Mouse (Mus musculus) right cerebral cortex, postnatal 14 days (tissue): ENCODE data around the gene Ascl4.

Experiments
- DNase-seq: peaks from one replicate; pipeline ENCODE4 v3.0.0; 2022

Ascl4 gene

GRCm38 (mm10) chr10:85927676-85928445 is at the start of gene Ascl4:
Gene Ascl4 (plus strand): TSS chr10:85927681.
- no peak for DNase-seq

- DNase-seq: no peak
Observed at GRCm38 (mm10) chr10:85879886-85880486, 47.5 kb upstream of the Ascl4 start.

GRCm38 (mm10) chr10:85916498-85917309 is 10.8 kb upstream of the Ascl4 start, which contains the start of gene Prdm4:
Gene Prdm4 (minus strand): TSS chr10:85917142.
- DNase-seq: peak; percentile 97

DNA sequence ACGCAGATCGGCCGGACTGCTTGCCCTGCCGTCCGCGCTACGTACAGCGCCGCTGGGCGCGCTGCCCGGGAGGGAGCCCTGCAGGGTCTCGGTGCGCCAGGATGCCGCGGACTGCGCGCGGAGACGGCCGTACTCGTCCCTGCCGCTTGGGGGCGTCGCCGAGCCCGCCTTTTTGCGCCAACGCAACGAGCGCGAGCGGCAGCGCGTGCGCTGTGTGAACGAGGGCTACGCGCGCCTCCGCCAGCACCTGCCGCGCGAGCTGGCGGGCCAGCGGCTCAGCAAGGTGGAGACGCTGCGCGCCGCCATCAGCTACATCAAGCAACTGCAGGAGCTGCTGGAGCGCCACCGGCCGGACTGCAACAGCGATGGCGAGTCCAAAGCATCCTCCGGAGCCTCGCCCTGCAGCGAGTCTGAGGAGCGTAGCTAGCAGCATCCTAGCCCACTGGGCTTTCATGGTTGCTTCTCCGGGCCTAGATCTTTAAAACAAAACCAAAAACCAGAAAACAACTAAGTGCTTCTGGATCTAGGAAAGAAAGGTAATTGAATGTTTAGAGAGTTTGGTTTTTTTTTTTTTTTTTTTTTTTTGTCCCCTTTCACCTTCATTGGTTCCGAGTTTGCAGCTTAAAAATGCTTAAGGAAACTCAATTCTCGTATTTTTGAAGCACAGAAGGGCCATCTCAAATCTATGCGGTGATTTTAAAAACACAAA is 1.2 kb downstream of the Ascl4 start:
- peak; percentile 68 for DNase-seq

GRCm38 (mm10) chr10:85929208-85929591 is 1.7 kb downstream of the Ascl4 start:
- no peak for DNase-seq

DNA sequence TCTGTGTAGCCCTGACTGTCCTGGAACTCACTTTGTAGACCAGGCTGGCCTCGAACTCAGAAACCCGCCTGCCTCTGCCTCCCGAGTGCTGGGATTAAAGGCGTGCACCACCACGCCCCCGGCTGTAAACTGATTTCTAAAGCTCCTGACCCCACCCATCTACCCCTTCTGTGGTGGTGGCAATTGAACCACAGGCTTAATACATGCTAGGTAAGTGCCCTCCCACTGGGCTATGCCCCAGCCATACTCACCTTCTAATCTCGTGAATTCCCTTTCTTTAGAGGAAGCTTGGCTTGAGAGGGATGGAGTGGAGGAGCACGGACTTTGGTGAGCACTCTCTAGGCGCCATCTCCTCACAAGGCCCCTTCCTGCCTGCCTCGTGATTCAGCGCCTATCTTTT is 2.5 kb downstream of the Ascl4 start:
- DNase-seq: no peak

DNA sequence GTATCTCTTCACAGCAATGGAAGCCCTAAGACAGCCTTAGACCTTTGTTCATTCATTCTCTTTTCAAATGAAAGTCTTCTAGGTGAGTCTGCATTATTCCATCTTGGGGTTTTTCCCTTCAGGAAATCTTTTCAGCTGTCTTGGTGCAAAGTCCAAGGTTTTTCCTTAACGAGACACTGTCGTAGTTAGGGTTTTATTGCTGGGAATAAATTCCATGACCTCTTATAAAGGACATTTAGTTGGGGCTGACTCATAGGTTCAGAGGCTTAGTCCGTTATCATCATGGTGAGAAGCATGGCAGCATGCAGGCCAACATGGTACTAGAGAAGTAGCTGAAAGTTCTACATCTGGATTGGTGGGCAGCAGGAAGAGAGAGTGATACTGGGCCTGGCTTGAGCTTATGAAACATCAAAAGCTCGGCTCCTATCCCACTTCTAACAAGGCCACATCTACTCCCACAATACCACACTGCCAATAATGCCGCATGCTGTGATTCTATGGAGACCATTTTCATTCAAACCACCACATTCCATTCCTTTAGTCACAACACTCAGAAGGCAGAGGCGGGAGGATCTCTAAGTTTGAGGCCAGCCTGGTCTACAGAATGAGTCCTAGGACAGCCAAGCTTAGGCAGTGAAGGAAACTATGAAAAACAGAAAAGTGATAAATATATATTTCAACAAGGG is 8.9 kb downstream of the Ascl4 start:
- no peak for DNase-seq

DNA sequence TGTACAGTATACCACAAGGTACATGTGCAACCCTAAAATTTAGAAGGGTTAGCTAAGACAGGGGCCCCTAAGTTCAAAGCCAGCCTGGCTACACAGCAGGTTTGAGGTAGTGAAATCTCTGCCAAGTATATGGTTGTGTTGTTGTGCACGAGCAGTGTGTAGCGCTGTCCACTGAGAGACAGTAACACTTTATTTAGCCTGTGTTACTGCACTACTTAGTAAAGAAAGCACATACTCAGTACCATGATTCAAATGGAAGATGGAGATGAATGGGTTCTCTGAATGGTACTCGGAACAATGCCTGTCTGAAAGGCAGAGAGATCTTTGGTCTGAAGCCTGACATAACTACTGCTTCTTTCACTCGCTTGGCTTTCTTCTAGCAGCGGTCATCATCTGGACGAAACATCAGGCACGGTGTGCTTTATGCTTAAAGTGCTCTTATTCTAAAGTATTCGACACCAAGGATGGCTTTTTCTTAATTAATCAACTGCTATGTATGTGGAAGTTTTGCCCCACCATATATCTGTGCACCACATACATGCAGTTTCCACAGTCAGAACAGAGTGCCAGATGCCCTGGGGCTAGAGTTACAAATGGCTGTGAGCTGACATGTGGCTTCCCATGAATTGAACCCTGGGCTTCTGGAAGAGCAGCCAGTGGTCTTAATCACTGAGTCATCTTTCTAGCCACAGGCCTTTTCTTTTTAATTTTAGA is 21.2 kb downstream of the Ascl4 start:
- DNase-seq: no peak

GRCm38 (mm10) chr10:85951765-85952443 is 24.4 kb downstream of the Ascl4 start:
- no peak for DNase-seq

DNA sequence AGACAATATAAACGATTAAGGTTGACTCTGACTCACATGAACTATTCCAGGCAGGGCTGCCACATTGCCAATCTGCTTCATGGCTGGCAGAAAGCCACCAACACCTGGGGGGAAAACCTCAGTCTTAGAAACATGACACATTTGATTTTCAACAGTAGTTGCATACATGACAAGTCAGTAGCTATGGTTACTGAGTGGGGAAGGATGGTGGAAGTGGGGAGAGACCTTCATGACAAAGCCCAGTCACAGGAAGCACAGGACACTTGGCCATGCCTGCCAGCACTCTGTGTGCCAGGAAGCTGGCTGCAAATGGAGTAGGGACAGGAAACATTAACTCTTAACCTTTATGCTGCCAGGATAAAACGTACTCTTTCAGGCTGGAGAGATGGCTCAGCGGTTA is 25.9 kb downstream of the Ascl4 start:
- DNase-seq: no peak

DNA sequence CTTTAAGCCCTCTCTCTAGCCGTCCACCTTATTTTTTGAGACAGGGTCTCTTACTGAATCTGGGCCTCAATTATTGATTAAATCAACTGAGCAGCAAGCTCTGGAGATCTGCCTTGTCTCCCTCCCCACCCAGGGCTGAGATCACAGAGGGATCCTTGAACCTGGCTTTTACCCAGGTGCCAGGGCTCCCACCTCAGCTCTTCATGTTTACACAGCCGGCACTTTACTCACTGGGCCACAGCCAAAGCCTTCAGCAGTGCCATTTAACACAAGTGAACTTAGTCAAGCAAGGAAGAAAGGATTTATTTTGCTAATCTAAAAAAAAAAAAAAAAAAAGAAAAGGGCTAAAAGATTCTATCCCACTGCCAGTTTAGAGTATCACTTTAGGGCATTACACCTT is 26.9 kb downstream of the Ascl4 start:
- DNase-seq: no peak

DNA sequence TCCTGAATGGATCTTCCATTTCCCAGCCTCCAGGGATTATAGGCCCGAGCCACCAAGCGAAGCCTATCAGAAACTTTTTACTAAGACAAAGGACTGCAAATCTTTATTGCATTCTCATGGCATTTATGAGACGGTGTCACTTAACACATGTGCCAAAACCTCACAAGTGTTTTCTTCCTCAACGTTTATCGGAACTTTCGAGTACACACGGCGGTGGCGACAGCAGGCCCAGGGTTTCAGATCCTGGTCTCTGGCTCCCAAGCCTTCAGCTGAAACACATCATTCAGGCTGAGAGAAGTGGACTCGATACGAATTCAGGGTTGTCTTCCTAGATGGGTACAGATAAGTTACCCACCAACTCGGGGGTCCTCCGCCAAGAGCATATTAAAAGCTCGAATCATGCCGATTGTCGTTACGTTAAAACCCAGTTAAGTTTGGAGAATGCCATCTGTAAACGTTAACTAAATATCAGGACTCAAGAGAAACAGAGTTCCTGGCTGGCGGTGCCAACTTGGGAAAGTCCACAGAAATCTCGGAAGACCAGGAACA is 29.5 kb downstream of the Ascl4 start:
- DNase-seq: no peak

DNA sequence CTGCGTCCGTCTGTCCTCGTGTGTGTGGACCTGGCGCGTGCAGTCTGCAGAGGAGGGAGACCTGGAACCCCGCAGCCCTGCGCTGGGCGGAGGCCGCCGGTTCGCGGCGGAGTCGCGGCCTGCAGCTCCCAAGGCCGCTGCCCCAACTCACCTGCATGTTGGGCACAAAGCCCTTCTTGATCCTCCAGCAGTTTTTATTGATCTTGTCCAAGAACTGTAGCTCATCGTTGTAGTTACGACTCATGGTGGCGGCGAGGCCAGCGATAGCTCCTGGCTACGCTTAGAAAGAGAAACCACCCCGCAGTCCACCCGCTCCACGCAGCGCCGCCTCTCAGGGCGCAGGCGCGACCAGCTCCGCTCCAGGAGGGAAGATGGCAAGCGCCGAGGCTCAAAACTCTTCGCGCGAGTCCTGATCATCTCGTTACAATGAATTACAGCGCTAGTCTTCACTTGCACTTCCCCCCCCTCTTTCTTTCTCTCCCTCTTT is 30.0 kb downstream of the Ascl4 start, which contains the start of gene Rtcb:
Gene Rtcb, minus strand, starts transcription at position 360 of the 487 bp plus-strand sequence.
- DNase-seq: peak; percentile 99

- DNase-seq: no peak
Observed at GRCm38 (mm10) chr10:85962897-85963296, 35.4 kb downstream of the Ascl4 start.

DNA sequence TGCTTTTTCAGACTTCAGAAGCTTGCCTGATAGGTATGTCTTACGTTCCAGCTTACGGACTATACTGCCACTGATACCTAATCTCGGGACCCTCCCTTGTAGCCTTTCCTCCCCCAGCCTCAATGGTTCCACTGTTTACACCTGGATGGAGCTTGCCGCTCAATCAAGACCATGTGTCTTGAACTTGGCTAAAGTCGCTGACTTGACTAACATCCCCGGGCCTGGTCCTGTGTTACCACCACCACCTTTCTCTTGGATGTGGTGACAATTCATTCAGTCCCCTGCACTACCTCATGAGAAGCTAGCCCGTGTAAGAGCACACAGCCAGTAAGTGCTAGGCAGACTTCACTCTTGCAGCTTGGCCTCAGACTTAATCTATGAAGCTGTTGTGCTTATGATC is 36.8 kb downstream of the Ascl4 start:
- no peak for DNase-seq

GRCm38 (mm10) chr10:85966476-85966875 is 39.0 kb downstream of the Ascl4 start:
- no peak for DNase-seq

GRCm38 (mm10) chr10:85967411-85968156 is 40.1 kb downstream of the Ascl4 start:
- no peak for DNase-seq

DNA sequence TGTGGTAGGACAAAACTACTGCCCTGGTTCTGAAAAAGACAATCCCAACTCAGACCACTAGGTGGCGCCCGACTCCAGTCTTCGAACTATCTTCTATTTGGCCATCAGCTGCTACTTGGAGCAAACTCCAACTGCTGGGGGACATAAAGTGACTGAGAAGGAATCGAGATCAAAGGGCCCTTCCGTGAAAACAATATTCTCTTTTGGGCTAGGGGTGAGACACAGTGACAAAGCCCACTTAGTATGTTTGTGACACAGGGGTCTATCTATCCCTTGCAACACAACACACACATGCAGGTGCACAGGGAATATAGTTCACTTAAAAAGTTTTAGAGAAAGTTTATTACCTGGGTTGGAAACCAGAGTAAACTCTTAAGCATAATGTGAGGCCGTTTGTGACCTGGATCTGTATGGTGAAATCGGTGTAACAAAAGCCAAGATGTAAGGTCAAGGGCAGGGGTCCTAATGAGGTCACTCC is 40.7 kb downstream of the Ascl4 start:
- peak; percentile 84 for DNase-seq

- DNase-seq: no peak
Observed at GRCm38 (mm10) chr10:85968731-85969130, 41.2 kb downstream of the Ascl4 start.
